Comparison of ENCODE assay signal across 1 mouse cellular context in the genomic region with DNA sequence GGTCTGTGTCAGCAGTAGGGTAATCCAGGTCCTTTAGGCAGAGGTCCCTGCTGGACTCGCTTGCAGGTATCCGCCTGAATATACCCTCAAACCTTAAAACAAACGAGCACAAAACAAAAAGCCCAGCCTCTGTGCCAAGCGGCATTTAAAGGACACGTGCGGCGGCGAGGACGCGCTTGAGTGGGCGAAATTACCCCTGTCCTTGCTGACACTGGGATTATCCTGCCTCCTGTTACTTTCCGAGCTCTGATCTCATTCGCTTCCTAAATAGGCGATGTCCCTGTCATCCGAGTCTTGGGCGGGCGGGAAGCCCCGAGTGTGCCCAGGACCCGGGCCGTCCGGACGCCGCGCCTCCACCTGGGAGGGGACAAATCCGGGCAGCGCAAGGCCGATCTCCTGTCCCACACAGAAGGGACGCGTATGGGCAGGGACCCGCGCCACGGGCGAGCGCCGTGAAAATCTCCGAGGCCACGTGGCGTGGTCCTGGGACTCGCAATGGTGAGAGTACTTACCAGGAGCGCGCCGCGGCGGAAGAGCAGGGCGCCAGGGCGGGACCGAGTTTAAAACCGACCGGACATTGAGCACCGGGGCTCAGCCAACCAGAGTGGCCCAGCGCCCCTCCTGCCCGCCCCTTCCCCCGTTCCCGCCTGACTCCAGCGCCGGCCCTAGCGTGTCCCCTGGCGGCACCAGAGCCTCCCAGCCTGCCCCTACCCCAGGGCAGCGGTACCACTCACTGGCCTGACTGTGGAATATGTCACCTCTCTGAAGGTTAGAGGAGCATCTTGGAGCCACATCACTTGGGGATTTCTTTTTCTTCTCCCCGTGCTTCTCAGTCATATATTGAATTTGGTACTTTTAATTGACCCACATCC.
TF ChIP-seq lines count a peak whose summit lies in the region.

No protein-coding gene starts in this region.

TF ChIP-seq in CH12.LX, 34 proteins besides CTCF, POLR2A, EP300 and RAD21 (continued from another document):
- TF ChIP-seq PAX5 (IDR thresholded peaks at IDR 0.05; ENCODE audit: low read length) (no peak), RCOR1 (conservative IDR thresholded peaks at IDR 0.05; ENCODE audit: low read depth, low read length) (no peak), ZC3H11A (IDR thresholded peaks at IDR 0.05; ENCODE audit: low read depth, low read length) (no peak), POLR2AphosphoS2 (IDR thresholded peaks at IDR 0.05; ENCODE audit: low read depth, low read length) (no peak), GABPA (IDR thresholded peaks at IDR 0.05; ENCODE audit: insufficient replicate concordance, low read depth, low read length) (no peak), MXI1 (IDR thresholded peaks at IDR 0.05; ENCODE audit: low read depth, low read length) (peak; percentile 96), TBP (conservative IDR thresholded peaks at IDR 0.05; ENCODE audit: low read depth, low read length) (peak; percentile 81), MYC (IDR thresholded peaks at IDR 0.05; ENCODE audit: low read depth, low read length) (peak; percentile 96), SIN3A (IDR thresholded peaks at IDR 0.05; ENCODE audit: low read length) (no peak), USF1 (IDR thresholded peaks at IDR 0.05; ENCODE audit: low read depth, low read length) (no peak; the same call in 1 of the 2 replicates), USF2 (conservative IDR thresholded peaks at IDR 0.05; ENCODE audit: low read depth, low read length) (no peak), MAZ (IDR thresholded peaks at IDR 0.05; ENCODE audit: low read depth, low read length) (no peak), JUN (IDR thresholded peaks at IDR 0.05; ENCODE audit: insufficient read depth, low read depth, low read length) (no peak), MEF2A (IDR thresholded peaks at IDR 0.05; ENCODE audit: borderline replicate concordance, low read depth, low read length) (no peak), ZNF384 (IDR thresholded peaks at IDR 0.05; ENCODE audit: low read depth, low read length) (no peak), JUND (conservative IDR thresholded peaks at IDR 0.05; ENCODE audit: low read depth, low read length) (no peak), MAFK (IDR thresholded peaks at IDR 0.05; ENCODE audit: insufficient replicate concordance, low read length) (no peak), ZMIZ1 (IDR thresholded peaks at IDR 0.05; ENCODE audit: low read depth, low read length) (peak; percentile 67), MAX (IDR thresholded peaks at IDR 0.05; ENCODE audit: low read length) (peak; percentile 91), NRF1 (IDR thresholded peaks at IDR 0.05; ENCODE audit: low read depth, low read length) (no peak), E2F4 (IDR thresholded peaks at IDR 0.05; ENCODE audit: insufficient replicate concordance, low read depth, low read length) (0 out of 2 replicates have a peak, but pooled peaks have one; percentile 16), NELFE (IDR thresholded peaks at IDR 0.05; ENCODE audit: low read depth, low read length) (peak; percentile 90), IRF4 (IDR thresholded peaks at IDR 0.05; ENCODE audit: low read depth, low read length) (no peak), TCF12 (IDR thresholded peaks at IDR 0.05; ENCODE audit: low read depth, low read length) (peak; percentile 68), HCFC1 (IDR thresholded peaks at IDR 0.05; ENCODE audit: low read depth, low read length) (peak; percentile 70), BHLHE40 (IDR thresholded peaks at IDR 0.05; ENCODE audit: low read depth, low read length) (peak; percentile 39), ETS1 (conservative IDR thresholded peaks at IDR 0.05; ENCODE audit: low read depth, low read length) (no peak), ZKSCAN1 (IDR thresholded peaks at IDR 0.05; ENCODE audit: borderline replicate concordance, low read depth, low read length) (no peak), UBTF (IDR thresholded peaks at IDR 0.05; ENCODE audit: low read depth, low read length) (no peak), SMC3 (IDR thresholded peaks at IDR 0.05; ENCODE audit: low read depth, low read length) (peak; percentile 16), KAT2A (IDR thresholded peaks at IDR 0.05; ENCODE audit: insufficient replicate concordance, low read length) (peak; percentile 67; the same call in 1 of the 2 replicates), ELF1 (IDR thresholded peaks at IDR 0.05; ENCODE audit: low read depth, low read length) (peak; percentile 68; the same call in 1 of the 2 replicates)
